Comparison of ENCODE assay signal across 1 mouse cellular context in the genomic region with DNA sequence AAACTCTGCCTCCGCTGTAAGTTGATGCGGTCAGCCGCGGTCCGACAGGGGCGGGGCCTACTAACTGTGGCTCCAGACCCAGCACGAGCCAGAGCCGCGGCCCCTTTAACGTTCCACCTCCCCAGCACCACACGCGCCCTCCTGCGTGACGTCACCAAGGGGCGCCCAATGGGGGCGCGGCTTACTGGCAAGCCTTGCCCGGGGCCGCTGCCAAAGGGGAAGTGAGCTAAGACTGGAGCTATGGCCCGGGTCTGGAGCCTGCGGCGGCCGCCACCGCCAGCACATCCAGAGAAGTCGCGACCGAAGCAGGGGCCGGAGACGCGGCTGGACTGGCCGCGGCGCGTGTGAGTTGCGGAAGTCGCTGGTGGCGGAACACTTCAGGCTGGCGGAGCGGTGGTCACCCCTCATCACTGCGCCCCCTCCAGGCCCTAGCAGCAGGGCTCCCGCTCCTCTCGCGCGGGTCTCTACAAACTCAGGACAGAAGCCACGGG.
A peak's percentile ranks its signal among the peaks of the same experiment; 100 is the strongest.
TF ChIP-seq lines count a peak whose summit lies in the region.

A gene (plus strand): TSS at position 194 of the 491 bp plus-strand sequence.

TF ChIP-seq in MEL, 35 proteins besides CTCF, POLR2A, EP300 and RAD21 (continued from another document):
- TF ChIP-seq MYB (IDR thresholded peaks at IDR 0.05; ENCODE audit: low read depth, low read length) = 0 out of 2 replicates have a peak, but pooled peaks have one; percentile 39
